Mouse (Mus musculus) left cerebral cortex, postnatal 10 days (tissue): ENCODE data around the gene Gtf2h5. TPM values are rescaled to one million over a fixed set of nuclear protein-coding genes. Genes with fewer than 3 reads are reported as not detected.
A peak's percentile ranks its signal among the peaks of the same experiment; 100 is the strongest.

ENCODE experiments used
- DNase-seq, 2 experiments: peaks; one replicate each; pipeline ENCODE4 v3.0.0; 2021 to 2022; ENCODE audit warnings: low spot score in 2 of 2, mixed read lengths in 1 of 2; ENCODE audit errors: extremely low spot score in 1 of 2
- intact Hi-C: fragments of 180-260 bp; cut with DNase I; formaldehyde crosslinking; loops from one replicate; pipeline ENCODE4 v1.15.1; 2025
- microRNA-seq: library from miRNA; unstranded; fragments of <30 nt; microRNA quantifications from one replicate; pipeline ENCODE4 v1.2.0, GENCODE M21; 2022
- total RNA-seq, 2 experiments: library from RNA; stranded (reverse); gene quantifications; 2 replicates each; pipeline ENCODE4 v1.2.3; 2021

Gene Gtf2h5
- total RNA-seq, 2 experiments from 2014 or later, result 167 to 180 TPM

DNA sequence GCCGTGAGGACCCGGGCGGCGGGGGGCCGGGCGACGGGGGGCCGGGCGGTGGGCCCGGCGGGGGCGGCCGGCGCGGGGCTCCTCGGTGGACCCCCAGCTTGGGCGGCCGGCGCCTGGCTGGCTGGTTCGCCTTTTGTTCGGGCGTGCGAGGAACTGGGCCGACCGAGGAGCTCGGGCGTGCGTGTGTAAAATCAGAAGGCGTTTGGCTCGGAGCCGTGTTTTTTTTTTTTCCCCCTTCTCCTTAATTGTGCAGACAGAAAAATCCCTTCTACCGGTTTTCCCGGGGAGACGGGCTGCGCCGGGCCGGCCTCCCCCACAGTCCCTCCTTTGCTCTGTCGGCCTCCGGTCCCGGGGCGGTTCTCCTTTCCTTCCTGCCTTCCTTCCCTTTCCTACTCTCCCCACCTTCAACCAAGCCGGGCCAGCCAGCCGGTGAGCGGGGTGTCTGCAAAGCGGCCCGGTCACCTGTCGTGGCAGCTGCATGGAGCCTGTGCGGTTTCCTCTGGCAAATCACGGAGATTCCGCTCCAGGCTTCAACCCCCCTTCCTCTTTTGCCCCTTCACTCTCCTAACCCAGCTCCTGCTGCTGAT is 27.5 kb downstream of the Gtf2h5 start:
- intact Hi-C loops, result loop anchor here (5.0 kb wide), 1 partner anchor 60 kb away; no protein-coding TSS in a partner anchor
- peak; percentile 36 to 75 for DNase-seq

- DNase-seq, result no peak
- intact Hi-C loops, result loop anchor here (2.0 to 5.0 kb wide), 2 partner anchors 15 to 59 kb away; no protein-coding TSS in a partner anchor
These were observed 28.6 kb downstream of the Gtf2h5 start for GRCm38 (mm10) chr17:6108175-6108574.

DNA sequence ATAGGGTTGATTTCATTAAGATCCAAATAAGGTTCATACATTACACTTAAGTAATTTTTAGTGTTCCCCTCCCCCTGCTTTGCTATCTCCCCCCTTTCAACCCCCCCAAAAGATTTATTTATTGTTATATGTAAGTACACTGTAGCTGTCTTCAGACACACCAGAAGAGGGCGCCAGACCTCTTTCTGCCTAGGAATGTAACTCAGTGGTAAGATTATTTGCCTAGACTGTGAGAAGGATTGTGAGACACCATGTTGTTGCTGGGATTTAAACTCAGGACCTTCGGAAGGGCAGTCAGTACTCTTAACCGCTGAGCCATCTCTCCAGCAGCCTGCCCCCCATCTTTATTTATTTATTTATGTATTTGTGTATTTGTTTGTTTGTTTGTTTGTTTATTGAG is 31.4 kb downstream of the Gtf2h5 start:
- DNase-seq, result no peak
- intact Hi-C loops, result no loop called here

DNA sequence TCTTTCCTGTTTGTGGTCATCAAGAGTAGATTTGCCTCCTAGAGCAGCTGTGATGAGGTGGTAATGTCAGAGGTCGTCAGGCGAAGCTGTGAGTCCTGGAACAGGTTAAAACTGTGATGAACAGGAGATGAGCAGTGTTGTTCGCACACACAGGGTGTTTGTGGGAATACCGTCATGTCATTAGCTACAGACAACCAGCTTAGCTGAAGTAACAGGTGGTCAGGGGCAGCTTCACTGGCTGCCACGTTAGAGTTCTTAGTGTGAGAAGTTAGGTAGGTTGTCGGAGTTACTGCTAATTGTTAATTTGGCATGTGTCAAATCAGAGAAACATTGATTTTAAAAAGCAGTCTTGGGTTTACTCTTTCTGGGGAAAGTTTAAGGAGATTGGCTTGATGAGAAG is 34.1 kb downstream of the Gtf2h5 start:
- DNase-seq, result no peak
- intact Hi-C loops, result no loop called here

DNA sequence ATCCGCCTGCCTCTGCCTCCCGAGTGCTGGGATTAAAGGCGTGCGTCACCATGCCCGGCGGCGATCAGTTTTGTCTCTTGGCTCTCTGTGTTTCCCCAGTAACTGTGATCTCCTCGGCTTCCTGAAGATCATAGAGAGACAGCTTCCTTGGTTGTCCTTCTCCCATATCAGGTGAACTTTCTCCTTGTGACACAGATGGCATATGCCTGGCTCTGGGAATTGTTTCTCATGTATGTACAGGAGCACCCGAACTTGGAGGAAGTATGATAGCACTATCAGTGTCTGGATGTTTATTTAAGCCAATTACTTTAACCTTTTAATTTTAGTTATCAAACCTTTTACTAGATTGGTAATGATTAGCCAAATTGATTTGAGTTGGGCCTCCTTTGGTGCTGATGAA is 35.5 kb downstream of the Gtf2h5 start:
- DNase-seq, result no peak
- intact Hi-C loops, result no loop called here

GRCm38 (mm10) chr17:6117148-6117725 is 37.7 kb downstream of the Gtf2h5 start:
- intact Hi-C loops, result no loop called here
- DNase-seq, result no peak

- intact Hi-C loops, result no loop called here
- no peak for DNase-seq
These were observed 38.3 kb downstream of the Gtf2h5 start for GRCm38 (mm10) chr17:6117917-6118316.

DNA sequence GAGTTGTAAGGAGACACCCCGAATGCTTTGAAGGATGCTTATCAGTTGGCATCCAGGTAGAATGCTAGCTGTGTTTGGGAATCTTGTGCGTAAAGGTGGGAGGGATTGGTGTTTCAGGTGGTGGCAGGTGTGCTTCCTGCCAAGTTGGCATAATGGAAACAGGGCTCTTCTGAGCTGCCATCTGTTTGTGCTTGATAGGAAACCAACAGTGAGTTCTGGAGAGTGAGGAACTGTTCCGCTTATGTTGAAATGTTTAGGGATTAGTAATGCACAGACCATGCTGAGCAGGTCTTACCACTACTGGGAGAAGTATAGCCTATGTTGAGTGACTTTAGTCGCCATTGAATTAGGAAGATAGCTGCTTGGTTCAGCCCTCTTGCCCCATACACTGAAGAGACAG is 39.3 kb downstream of the Gtf2h5 start:
- DNase-seq, result no peak
- intact Hi-C loops, result no loop called here

DNA sequence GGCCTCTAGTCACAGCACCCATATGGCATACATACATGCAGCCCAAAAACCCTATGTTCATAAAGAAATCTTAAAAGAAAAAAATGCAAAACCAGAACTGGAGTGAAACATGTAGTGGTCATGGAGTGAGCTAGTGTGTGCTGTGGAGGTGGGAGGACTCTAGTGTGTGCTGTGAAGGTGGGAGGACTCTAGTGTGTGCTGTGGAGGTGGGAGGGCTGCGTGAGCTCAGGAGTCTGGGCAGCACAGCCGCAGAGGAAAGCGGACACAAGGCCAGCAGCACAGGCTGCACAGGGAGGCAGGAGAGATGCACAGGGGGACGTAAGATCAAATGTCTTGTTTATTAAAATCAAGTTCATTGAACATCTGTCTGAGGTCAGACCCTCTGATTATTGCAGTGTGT is 44.2 kb downstream of the Gtf2h5 start:
- DNase-seq, result no peak
- intact Hi-C loops, result loop anchor here (2.0 kb wide), 1 partner anchor 15 kb away; no protein-coding TSS in a partner anchor

GRCm38 (mm10) chr17:6125441-6125840 is 45.9 kb downstream of the Gtf2h5 start:
- no peak for DNase-seq
- intact Hi-C loops, result no loop called here

- intact Hi-C loops, result no loop called here
- DNase-seq, result no peak
These were observed 48.5 kb downstream of the Gtf2h5 start for GRCm38 (mm10) chr17:6128039-6128438.

DNA sequence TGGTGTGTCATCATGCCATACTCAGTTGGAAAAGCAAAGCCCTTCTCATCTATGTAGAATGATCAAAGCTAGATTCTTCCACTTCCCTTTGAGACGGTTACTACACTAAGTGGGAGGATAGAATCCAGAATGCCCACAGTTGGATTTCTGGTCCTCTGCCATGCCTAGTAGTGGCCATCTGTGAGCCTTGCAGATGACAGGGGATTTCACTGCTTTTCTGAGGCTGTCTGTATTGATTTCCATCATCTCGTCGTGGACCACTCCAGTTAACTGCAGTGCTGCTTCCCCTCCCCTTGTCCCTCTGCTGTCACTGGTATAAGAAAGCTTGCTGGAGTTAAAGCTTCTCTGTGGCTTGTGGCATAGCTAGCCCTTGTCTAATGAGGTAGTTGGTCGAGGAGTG is 49.8 kb downstream of the Gtf2h5 start:
- DNase-seq, result peak in 1 of 2 experiments; percentile 25
- intact Hi-C loops, result no loop called here

DNA sequence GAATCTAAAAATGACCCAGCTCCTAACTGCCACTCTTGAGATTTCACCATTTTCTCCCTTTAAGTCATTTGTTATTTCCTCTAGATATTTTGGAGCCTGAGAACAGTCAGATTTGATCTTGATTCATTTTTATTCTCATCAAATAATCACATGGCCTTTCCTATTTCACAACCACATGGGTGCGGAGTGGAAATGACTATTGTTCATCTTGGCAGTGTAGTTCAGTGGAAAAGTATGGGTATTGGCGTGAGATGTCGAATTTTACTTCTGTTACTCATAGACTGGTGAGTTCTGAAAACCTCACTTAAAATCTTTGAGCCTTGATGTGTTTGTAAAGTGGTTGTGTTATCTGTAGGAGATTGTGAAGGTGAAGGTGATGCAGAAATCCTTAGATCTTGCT is 51.5 kb downstream of the Gtf2h5 start:
- no peak for DNase-seq
- intact Hi-C loops, result no loop called here

Small RNA genes within 50 kb of the gene (microRNA-seq; reads per million reads assigned to microRNA genes)
- not detected for gene Gm22774

Other genes with a start within 250 kb of the Gtf2h5 start
- gene Snx9, start 238.5 kb upstream of the Gtf2h5 start, total RNA-seq, result 10 to 100 TPM in 1 of 2 experiments, 1 to 10 TPM in 1; 10.0 to 10.9 TPM
- gene Synj2, start 138.5 kb upstream of the Gtf2h5 start, total RNA-seq, result 10 to 100 TPM; 32.8 to 34.8 TPM
- 10 to 100 TPM; 14.2 to 17.4 TPM for gene Serac1, start within 50 bp of the Gtf2h5 start, total RNA-seq
- 100 to 1,000 TPM; 296 to 306 TPM for gene Tulp4, start 26.7 kb downstream of the Gtf2h5 start, total RNA-seq
- gene Tmem181a, start 177.1 kb downstream of the Gtf2h5 start, total RNA-seq, result 100 to 1,000 TPM; 101 to 103 TPM
- 10 to 100 TPM; 20.3 to 20.4 TPM for gene Dynlt1a, start 237.7 kb downstream of the Gtf2h5 start, total RNA-seq